Mouse (Mus musculus) lung, postnatal 0 days (tissue): ENCODE measurements around the gene Fam189a2. TPM values are rescaled to one million over a fixed set of nuclear protein-coding genes. Genes with fewer than 3 reads are reported as not detected.

ENCODE experiments used
- ATAC-seq: fragments of 200-750 bp; cut with Nextera tagmentation; 2 replicates; pipeline ENCODE4 v1.8.0; 2017; ENCODE audit warnings: moderate library complexity
- DNase-seq: peaks from one replicate; pipeline ENCODE4 v3.0.0-alpha.2; 2016; ENCODE audit warnings: low spot score
- H3K27ac ChIP-seq: fragments of 300-500 bp; sonication (generic); 2 replicates; pipeline ENCODE4 v1.5.1; 2014; ENCODE audit warnings: antibody characterized with exemption, mild to moderate bottlenecking, low read length, mixed read lengths
- H3K27me3 ChIP-seq: fragments of 300-500 bp; sonication (generic); replicated peaks from 2 replicates; pipeline ENCODE4 v1.6.1; 2014; ENCODE audit warnings: low read length, mixed read lengths; ENCODE audit not compliant: insufficient read depth
- H3K36me3 ChIP-seq: fragments of 300-500 bp; sonication (generic); 2 replicates; pipeline ENCODE4 v1.6.1; 2014; ENCODE audit warnings: low read length, mixed read lengths; ENCODE audit not compliant: insufficient read depth
- H3K4me1 ChIP-seq: fragments of 300-500 bp; sonication (generic); 2 replicates; pipeline ENCODE4 v1.6.1; 2014; ENCODE audit warnings: antibody characterized with exemption, low read depth, low read length, mixed read lengths; ENCODE audit not compliant: insufficient read depth
- H3K4me2 ChIP-seq: fragments of 300-500 bp; sonication (generic); replicated peaks from 2 replicates; pipeline ENCODE4 v1.6.1; 2014; ENCODE audit warnings: low read depth, mild to moderate bottlenecking, low read length, moderate library complexity, mixed read lengths
- H3K4me3 ChIP-seq: fragments of 300-500 bp; sonication (generic); 2 replicates; pipeline ENCODE4 v1.5.1; 2014; ENCODE audit warnings: low read depth, low read length
- H3K9ac ChIP-seq: fragments of 300-500 bp; sonication (generic); replicated peaks from 2 replicates; pipeline ENCODE4 v1.6.1; 2014; ENCODE audit warnings: low read depth, mild to moderate bottlenecking
- H3K9me3 ChIP-seq: fragments of 300-500 bp; sonication (generic); 2 replicates; pipeline ENCODE4 v1.6.1; 2016; ENCODE audit warnings: low read length, mixed read lengths
- CTCF ChIP-seq: IDR thresholded peaks from 2 replicates; pipeline ENCODE4 v1.5.1; 2016; ENCODE audit warnings: antibody characterized with exemption, mild to moderate bottlenecking
- EP300 ChIP-seq: IDR thresholded peaks from 2 replicates; pipeline ENCODE4 v1.6.1; 2016; ENCODE audit warnings: antibody characterized with exemption, mild to moderate bottlenecking, control low read depth
- WGBS: fragments of 180-500 bp; shearing (Covaris S2); extraction: QIAGEN DNeasy Blood & Tissue Kit; methylation state at CpG from one replicate; pipeline ENCODE4 v1.1.7; 2014; 5-methylcytosine and 5-hydroxymethylcytosine counted together
- polyA plus RNA-seq: library from polyadenylated mRNA; unstranded; fragments of >200 nt; fragmentation: Nextera tagmentation; extraction: Ambion mirVana; gene quantifications from 2 replicates; pipeline ENCODE4 v1.2.1, GENCODE M21; 2015

Fam189a2 gene
- polyA plus RNA-seq, 1 experiment from 2014 or later, result 26.2 TPM

DNA sequence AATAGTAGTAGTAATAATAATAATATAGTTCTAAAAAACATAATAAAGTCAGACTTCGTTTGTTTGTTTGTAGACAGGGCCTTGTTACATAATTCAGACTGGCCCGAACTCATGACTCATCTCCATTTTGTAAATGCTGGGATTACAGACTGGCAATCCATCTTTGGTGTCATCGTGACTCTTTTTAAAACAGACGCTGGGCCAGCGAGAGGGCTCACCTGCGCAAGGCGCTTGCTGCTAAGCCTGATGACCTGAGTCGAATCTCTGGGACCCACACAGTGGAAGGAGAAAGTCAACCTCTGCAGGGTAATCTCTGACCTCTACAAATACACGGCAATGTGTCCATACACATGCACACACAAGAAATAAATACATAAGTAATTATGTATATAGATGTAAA, 64.4 kb downstream of the Fam189a2 start:
- Histone ChIP-seq H3K4me2 (no peak overlapping the region), H3K9me3 (no peaks in the 10 kb centered on the region), H3K27me3 (no peaks in the 10 kb centered on the region), H3K4me3 (no peak overlapping the region), H3K4me1 (no peaks in the 10 kb centered on the region), H3K27ac (peak overlapping the region; percentile 69; the same call in 1 of the 2 replicates), H3K36me3 (no peaks in the 10 kb centered on the region), H3K9ac (no peak overlapping the region)
- TF ChIP-seq CTCF (no peak), EP300 (no peak)
- ATAC-seq (no peak), DNase-seq (no peak)
- WGBS, result 83% methylated on average over 9 of the region's 9 CpGs

DNA sequence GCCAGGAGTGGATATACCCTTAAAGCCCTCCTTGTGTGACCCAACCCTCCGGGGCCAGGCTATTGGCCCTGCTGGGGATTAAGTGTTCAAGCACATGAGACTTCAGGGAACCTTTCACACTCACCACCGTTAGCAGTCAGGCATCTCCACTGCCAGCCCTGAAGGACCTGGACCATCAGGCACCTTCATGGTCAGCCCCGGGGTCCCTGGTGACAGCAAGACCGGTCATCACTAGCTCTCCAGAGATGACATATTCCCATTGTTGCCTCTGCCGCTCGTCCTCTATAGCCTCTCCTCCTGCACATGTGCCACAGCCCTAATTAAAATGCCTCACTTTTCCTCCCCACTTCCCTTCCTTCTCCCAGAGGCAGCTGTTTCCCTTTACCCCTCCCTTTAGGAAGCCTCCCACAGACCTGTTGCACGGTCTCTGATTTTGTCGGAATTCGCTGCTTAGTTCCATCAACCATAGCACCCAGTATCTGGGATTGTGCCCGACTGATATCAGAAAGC, 66.4 kb downstream of the Fam189a2 start:
- Histone ChIP-seq H3K27ac (no peak overlapping the region), H3K27me3 (no peaks in the 10 kb centered on the region), H3K4me2 (no peak overlapping the region), H3K4me3 (no peak overlapping the region), H3K36me3 (no peaks in the 10 kb centered on the region), H3K9ac (no peak overlapping the region), H3K4me1 (no peaks in the 10 kb centered on the region), H3K9me3 (no peaks in the 10 kb centered on the region)
- no peak for DNase-seq
- no peak for TF ChIP-seq EP300
- no peak for TF ChIP-seq CTCF
- no peak for ATAC-seq
- 71% methylated on average over 10 of the region's 10 CpGs for WGBS

DNA sequence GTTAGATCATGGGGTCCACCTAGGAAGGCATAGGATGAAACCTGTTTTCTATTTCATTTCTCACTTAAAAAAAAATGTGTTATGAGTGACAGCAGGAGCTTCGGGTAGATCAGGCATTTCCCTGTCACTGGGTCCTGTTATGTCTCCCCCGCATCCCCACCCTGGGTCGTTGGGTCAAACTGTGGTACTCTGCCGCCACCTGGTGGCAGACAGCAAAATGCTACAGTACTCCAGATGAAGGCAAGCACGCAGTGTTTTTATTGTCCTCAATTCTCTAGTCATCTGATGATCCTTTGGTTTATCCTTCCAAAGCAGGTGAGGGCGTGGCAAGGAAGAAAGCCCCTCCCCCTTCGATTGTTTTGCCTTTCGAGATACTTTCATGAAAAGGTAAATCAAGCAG, 69.3 kb downstream of the Fam189a2 start:
- ATAC-seq (peak; percentile 67), DNase-seq (peak; percentile 79)
- Histone ChIP-seq H3K36me3 (no peaks in the 10 kb centered on the region), H3K9ac (no peak overlapping the region), H3K4me3 (no peak overlapping the region), H3K4me2 (no peak overlapping the region), H3K4me1 (no peaks in the 10 kb centered on the region), H3K27ac (no peak overlapping the region), H3K9me3 (no peaks in the 10 kb centered on the region), H3K27me3 (no peaks in the 10 kb centered on the region)
- no peak for TF ChIP-seq EP300
- TF ChIP-seq CTCF, result peak; percentile 95
- WGBS, result 2% methylated on average over 8 of the region's 8 CpGs

GRCm38 (mm10) chr19:23960831-23961447, 69.9 kb downstream of the Fam189a2 start:
- Histone ChIP-seq H3K4me2 (no peak overlapping the region), H3K27me3 (no peaks in the 10 kb centered on the region), H3K36me3 (no peaks in the 10 kb centered on the region), H3K9me3 (no peaks in the 10 kb centered on the region), H3K4me3 (no peak overlapping the region), H3K9ac (no peak overlapping the region), H3K4me1 (no peaks in the 10 kb centered on the region), H3K27ac (no peak overlapping the region)
- DNase-seq, result no peak
- TF ChIP-seq EP300 (no peak), CTCF (no peak)
- no peak for ATAC-seq
- 77% methylated on average over 6 of the region's 6 CpGs for WGBS

DNA sequence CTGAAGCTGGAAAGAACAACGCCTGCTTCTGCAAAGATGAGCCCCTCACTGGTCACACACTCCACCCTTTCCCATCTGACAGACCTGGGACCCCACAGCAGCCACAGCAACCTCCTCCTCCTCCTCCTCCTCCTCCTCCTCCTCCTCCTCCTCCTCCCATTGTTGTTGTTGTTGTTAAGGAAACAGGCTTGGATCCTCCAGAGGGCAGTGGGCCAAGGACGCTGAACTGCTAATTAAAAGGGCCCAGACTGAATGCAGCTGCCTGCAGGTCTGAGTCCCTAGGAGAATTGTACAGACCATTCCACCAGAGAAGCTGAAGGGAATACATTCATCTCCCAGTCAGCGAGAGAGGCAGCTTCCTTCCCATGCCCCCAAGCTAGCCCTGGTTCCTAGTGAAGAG, 70.5 kb downstream of the Fam189a2 start:
- no peak for TF ChIP-seq EP300
- no peak for TF ChIP-seq CTCF
- no peak overlapping the region for H3K9ac ChIP-seq
- 52% methylated on average over 3 of the region's 3 CpGs for WGBS
- H3K4me2 ChIP-seq, result no peak overlapping the region
- no peak overlapping the region for H3K27ac ChIP-seq
- no peak overlapping the region for H3K4me3 ChIP-seq
- DNase-seq, result peak; percentile 43
- H3K27me3 ChIP-seq, result no peaks in the 10 kb centered on the region
- no peaks in the 10 kb centered on the region for H3K4me1 ChIP-seq
- H3K9me3 ChIP-seq, result no peaks in the 10 kb centered on the region
- no peak for ATAC-seq
- no peaks in the 10 kb centered on the region for H3K36me3 ChIP-seq

DNA sequence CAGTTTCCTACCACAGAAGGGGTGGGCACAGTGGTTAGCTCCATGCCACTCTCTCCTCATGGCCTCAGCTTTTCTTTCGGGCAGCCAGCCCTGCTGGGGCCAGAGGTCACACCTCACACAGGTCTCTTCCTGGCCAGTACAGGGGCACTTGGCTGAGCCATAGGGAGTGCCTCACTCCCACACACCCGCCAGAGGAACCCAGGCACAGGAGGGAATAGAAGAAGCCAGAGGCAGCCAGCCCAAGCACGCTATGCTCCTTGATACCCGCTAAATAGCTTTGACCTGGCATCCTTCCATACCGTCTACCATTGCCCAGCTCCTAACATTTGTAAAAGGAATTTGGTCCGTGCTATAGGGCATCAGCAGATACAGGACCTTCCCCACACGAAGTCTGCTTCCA, 70.9 kb downstream of the Fam189a2 start:
- H3K36me3 ChIP-seq, result no peaks in the 10 kb centered on the region
- H3K9ac ChIP-seq, result no peak overlapping the region
- no peaks in the 10 kb centered on the region for H3K27me3 ChIP-seq
- no peaks in the 10 kb centered on the region for H3K9me3 ChIP-seq
- no peak overlapping the region for H3K4me3 ChIP-seq
- TF ChIP-seq EP300 (no peak), CTCF (no peak)
- H3K4me2 ChIP-seq, result no peak overlapping the region
- DNase-seq (no peak), ATAC-seq (no peak; the same call in 1 of the 2 replicates)
- WGBS, result 42% methylated on average over 7 of the region's 7 CpGs
- no peaks in the 10 kb centered on the region for H3K4me1 ChIP-seq
- H3K27ac ChIP-seq, result no peak overlapping the region

- Histone ChIP-seq H3K4me3 (no peak overlapping the region), H3K4me2 (no peak overlapping the region), H3K4me1 (no peaks in the 10 kb centered on the region), H3K9ac (no peak overlapping the region), H3K9me3 (no peaks in the 10 kb centered on the region), H3K27me3 (no peaks in the 10 kb centered on the region), H3K27ac (no peak overlapping the region), H3K36me3 (no peaks in the 10 kb centered on the region)
- WGBS, result 37% methylated on average over 6 of the region's 6 CpGs
- TF ChIP-seq EP300 (no peak), CTCF (peak; percentile 56)
- ATAC-seq (no peak), DNase-seq (peak; percentile 42)
Observed at GRCm38 (mm10) chr19:23958925-23959324, 71.9 kb downstream of the Fam189a2 start.
